Mouse (Mus musculus) adrenal gland, adult 2 months (tissue): Measurements from ENCODE around the gene Bcl2l11. TPM values are rescaled to one million over a fixed set of nuclear protein-coding genes. Genes with fewer than 3 reads are reported as not detected.
A peak's percentile ranks its signal among the peaks of the same experiment; 100 is the strongest.

Experiments used
- DNase-seq: peaks from one replicate; pipeline ENCODE4 v3.0.0; 2021
- polyA plus RNA-seq: library from polyadenylated mRNA; depleted of rRNA; stranded (reverse); fragments of >200 nt; gene quantifications from 2 replicates; pipeline ENCODE4 v1.2.3, GENCODE M21; 2012
- total RNA-seq, 2 experiments: library from RNA; stranded (reverse); gene quantifications; 2 replicates each; pipeline ENCODE4 v1.2.3; 2021

Bcl2l11 gene
- total and polyA plus RNA-seq, 3 experiments: 18.1 to 36.7 (median 21.5) TPM

- no peak for DNase-seq
Observed at GRCm38 (mm10) chr2:128111537-128111936, 14.3 kb upstream of the Bcl2l11 start.

GRCm38 (mm10) chr2:128114621-128115020, 11.2 kb upstream of the Bcl2l11 start:
- DNase-seq: no peak

DNA sequence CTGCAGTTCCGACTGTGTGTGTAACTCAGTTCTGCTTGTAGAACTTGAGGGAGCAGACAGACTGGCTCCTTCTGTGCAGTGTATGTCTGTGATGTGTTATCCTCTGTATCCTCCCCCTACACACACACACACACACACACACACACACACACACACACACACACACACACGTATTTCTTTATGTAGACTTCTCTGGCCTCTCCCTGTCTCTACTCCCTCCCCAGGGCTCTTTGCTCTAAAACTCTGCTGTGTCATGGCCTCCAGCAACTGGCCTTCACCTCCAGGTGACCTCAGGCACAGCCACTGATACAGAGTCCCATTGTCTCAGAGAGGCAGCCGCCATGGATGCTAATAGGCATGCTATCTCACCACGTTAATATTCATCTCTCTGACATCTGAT, 10.3 kb upstream of the Bcl2l11 start:
- no peak for DNase-seq

DNA sequence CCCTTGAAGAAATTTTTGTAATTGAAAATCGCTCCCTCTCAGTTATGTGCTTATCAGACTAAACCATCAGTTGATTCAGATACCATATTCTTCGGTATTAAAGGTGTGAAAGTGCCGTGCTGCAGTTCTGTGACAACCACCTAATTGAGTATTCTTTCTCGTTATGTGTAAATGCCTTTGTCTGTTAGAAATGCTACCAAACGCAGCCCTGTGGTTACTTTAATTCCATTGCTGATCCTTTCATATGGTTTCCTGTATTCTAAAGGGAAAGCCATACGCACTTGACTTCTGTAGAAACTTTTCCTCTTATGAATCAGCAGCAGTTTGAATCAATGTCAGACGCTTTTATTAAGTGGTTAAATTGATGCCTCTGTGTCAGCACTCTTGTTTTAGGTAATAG, 8.2 kb upstream of the Bcl2l11 start:
- no peak for DNase-seq

GRCm38 (mm10) chr2:128118971-128119370, 6.9 kb upstream of the Bcl2l11 start:
- DNase-seq: no peak

DNA sequence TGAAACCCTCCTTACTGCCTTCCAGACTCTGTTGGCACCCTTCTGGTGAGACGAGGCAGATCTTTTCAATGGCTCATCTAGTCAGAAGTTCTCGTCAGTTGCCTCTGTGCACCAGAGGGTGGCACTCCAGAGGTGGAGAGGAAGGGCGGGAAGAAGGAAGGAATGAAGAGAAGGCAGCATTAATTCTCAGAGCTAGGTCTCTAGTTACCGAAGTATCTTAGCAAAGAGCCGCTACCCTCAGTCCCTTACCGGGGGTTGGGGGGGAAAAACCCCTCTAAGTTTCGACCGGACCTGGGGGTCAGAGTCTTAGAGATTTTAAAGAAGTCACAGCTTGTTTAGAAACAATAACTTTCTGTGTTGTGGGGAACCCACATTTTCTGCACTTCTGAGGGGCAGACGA, 3.3 kb upstream of the Bcl2l11 start:
- peak; percentile 75 for DNase-seq

GRCm38 (mm10) chr2:128122891-128123771, 2.7 kb upstream of the Bcl2l11 start:
- DNase-seq: peak; percentile 77

DNA sequence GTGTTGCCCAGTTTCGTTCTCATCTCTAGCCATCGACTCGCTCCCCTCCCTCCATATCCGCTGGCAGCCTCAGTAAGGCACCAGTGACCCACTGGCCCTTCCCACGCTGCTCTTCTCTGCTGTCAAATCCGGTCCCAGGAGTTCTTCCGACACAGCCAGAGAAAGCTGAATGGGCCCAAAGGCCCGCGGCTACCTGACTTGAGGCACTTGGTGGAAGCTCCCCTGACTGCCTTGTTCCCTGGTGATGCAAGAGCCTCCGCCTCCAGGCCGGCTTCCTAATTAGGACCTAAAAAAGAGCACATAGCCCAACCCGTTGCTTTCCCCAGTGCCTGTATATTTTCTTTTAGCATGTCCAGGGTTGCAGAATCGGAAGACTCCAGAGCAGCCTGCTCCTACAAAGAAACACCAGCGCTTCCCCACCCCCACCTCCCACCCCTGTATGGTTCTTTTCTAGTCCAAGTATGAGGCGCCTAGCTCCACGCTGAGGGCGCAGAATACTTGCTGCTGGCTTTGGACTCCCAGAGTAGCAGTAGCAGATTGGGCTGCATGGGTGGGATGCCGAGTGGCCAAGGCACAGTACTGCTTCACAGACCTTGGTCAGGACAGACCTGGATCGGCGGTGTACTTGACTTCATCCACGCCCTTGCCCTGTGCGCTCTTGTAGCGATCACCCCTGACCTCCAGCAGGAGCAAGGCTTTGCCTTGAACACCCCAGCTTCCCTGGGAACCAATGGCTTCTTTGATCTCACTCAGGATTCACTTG, 1.7 kb upstream of the Bcl2l11 start:
- DNase-seq: peak; percentile 21

- DNase-seq: no peak
Observed at GRCm38 (mm10) chr2:128124693-128125092, 1.1 kb upstream of the Bcl2l11 start.

GRCm38 (mm10) chr2:128126591-128127051, 783 bp downstream of the Bcl2l11 start:
- DNase-seq: no peak

GRCm38 (mm10) chr2:128127121-128127671, 1.4 kb downstream of the Bcl2l11 start:
- peak; percentile 99 for DNase-seq

- DNase-seq: peak; percentile 93
Observed at GRCm38 (mm10) chr2:128127691-128128292, 2.0 kb downstream of the Bcl2l11 start.

DNA sequence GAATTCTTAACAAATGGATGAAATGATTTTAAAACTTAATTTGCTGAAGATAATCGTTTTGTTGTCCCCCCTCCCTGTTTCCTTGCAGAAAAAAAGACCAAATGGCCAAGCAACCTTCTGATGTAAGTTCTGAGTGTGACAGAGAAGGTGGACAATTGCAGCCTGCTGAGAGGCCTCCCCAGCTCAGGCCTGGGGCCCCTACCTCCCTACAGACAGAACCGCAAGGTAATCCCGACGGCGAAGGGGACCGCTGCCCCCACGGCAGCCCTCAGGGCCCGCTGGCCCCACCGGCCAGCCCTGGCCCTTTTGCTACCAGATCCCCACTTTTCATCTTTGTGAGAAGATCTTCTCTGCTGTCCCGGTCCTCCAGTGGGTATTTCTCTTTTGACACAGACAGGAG, 2.7 kb downstream of the Bcl2l11 start:
- no peak for DNase-seq

DNA sequence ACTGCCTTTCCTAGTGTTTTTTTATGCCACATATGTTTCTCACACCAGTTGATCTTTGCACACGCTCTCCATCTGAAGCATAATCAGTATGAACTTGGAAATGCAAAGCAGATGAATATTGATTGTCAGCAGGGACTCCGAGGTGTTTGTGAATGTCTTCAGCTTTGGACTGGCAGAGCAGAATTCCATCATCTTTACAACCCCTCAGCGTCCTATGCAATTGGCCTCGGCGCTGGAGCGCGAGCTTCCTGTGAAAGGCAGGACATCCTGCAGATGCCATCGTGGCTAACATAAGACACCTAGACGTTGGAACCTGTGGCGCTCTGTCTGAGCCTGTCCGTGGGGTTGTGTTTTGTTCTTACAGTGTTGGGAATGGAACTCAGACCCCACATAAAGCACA, 5.7 kb downstream of the Bcl2l11 start:
- no peak for DNase-seq

DNA sequence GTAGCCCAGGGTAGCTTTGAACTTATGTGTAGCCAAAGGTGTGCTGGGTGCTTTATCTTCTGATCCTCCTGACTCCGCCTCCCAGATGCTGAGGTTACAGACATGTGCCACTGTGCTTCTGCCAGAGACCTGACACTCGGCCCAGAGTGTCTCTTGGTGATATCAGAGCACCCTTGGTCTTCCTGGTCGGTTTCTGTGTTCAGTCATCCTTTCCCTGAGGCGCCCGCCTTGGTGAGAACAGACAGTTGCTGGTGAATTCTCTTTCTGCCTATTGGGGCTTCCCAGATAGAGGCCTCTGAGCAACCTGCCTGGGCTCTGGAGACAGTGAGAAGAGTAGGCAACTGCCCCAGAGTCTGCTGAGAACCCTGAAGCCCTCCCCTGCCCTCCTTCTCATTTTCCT, 6.8 kb downstream of the Bcl2l11 start:
- DNase-seq: no peak

DNA sequence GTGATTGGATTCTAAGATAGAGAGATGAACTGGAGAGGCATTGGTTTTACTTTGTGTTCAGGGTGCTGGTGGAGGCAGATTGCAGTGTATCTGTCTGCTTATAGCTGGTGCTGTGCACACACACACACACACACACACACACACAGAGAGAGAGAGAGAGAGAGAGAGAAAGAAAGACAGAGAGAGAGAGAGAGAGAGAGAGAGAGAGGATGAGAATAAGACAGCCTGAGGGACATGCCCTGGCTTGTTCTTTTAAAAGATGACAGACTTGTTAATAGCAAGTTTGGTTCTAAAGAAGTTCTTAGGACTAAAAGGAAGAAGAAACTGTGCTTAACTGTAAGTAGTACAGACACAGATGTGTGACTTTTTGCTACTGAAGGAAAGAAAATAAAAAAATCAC, 8.0 kb downstream of the Bcl2l11 start:
- no peak for DNase-seq

GRCm38 (mm10) chr2:128134474-128134873, 8.6 kb downstream of the Bcl2l11 start:
- DNase-seq: no peak

- DNase-seq: no peak
Observed at GRCm38 (mm10) chr2:128134948-128135347, 9.1 kb downstream of the Bcl2l11 start.

DNA sequence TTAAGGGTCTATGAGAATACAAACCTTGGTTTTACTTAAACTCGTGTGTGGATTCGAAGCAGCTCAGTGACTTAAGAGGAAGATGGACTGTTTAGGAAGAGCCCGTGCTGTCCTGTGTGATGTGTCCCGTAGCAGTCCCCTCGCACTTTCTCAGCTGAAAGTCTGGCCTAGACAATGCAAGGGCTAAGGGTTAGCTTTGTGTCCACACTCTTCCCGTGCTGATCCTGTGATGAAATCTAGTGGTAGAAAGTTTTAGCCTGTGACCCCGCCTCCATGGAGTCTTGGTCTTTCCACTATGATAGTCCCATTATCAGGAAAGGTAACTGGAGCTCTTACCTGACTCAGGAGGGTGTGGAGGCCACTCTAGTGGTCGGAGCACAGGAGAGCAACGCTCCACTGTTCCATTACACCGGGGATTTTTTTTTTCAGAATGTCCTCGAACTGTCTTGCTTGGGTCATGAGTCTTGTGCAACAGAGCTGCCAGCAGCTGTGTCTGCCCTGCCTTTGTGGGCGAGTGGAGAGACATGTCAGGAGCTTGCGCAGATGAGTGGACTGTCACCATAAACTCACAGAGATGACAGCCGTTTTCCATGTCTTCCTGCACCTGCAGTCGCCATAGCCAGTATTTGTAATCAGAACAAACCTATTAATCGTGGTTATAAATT, 11.1 kb downstream of the Bcl2l11 start:
- peak; percentile 72 for DNase-seq

GRCm38 (mm10) chr2:128137480-128138276, 11.8 kb downstream of the Bcl2l11 start:
- peak; percentile 62 for DNase-seq

GRCm38 (mm10) chr2:128138924-128139323, 13.1 kb downstream of the Bcl2l11 start:
- no peak for DNase-seq
